Mouse (Mus musculus) G1E (cell line): ENCODE measurements around the gene Hspb2. TPM values are rescaled to one million over a fixed set of nuclear protein-coding genes. Genes with fewer than 3 reads are reported as not detected.

Experiments
- ATAC-seq: 2 replicates; pipeline ENCODE4 v1.8.0; 2016; ENCODE audit warnings: mild to moderate bottlenecking; ENCODE audit not compliant: insufficient number of reproducible peaks, poor library complexity, low FRiP score, severe bottlenecking; ENCODE audit errors: extremely low read depth
- DNase-seq: peaks from one replicate; pipeline ENCODE4 v3.0.0; 2012; ENCODE audit warnings: low spot score
- H3K27me3 ChIP-seq: 2 replicates; pipeline ENCODE4 v1.6.1; 2012; ENCODE audit warnings: mild to moderate bottlenecking, low read length, inconsistent platforms; ENCODE audit not compliant: insufficient read depth
- H3K36me3 ChIP-seq: replicated peaks from 2 replicates; pipeline ENCODE3; 2012; ENCODE audit warnings: mild to moderate bottlenecking, inconsistent platforms
- H3K4me1 ChIP-seq: 2 replicates; pipeline ENCODE4 v1.6.1; 2012; ENCODE audit warnings: low read depth, low read length, inconsistent platforms, mixed read lengths; ENCODE audit not compliant: insufficient read depth
- H3K4me3 ChIP-seq: 2 replicates; pipeline ENCODE4 v1.5.1; 2012; ENCODE audit warnings: low read depth, mild to moderate bottlenecking, inconsistent platforms, low read length, moderate library complexity, mixed read lengths
- H3K9me3 ChIP-seq: replicated peaks from 2 replicates; pipeline ENCODE4 v1.6.1; 2012; ENCODE audit warnings: inconsistent platforms
- CTCF ChIP-seq: IDR thresholded peaks from 2 replicates; pipeline ENCODE4 v1.5.1; 2012; ENCODE audit warnings: low read depth, low read length, inconsistent platforms, mixed read lengths
- GATA1 ChIP-seq: IDR thresholded peaks from 2 replicates; pipeline ENCODE4 v1.6.1; 2012; ENCODE audit warnings: borderline replicate concordance, low read length, inconsistent platforms, mixed read lengths
- GATA2 ChIP-seq: IDR thresholded peaks from 2 replicates; pipeline ENCODE4 v1.6.1; 2012; ENCODE audit warnings: low read depth, low read length, inconsistent platforms, borderline replicate concordance
- POLR2AphosphoS5 ChIP-seq: IDR thresholded peaks from 2 replicates; pipeline ENCODE4 v1.6.1; 2012; ENCODE audit warnings: low read depth, low read length, inconsistent platforms; ENCODE audit not compliant: insufficient replicate concordance
- TAL1 ChIP-seq: conservative IDR thresholded peaks from 2 replicates; pipeline ENCODE4 v1.6.1; 2012; ENCODE audit warnings: low read depth, low read length, inconsistent platforms, mixed read lengths
- polyA plus RNA-seq: library from polyadenylated mRNA; stranded (reverse); fragments of >175 nt; gene quantifications from 2 replicates; pipeline ENCODE4 v1.2.3, GENCODE M21; 2012
- total RNA-seq, 2 experiments: library from RNA; stranded (forward) in 1 of 2; stranded (reverse) in 1 of 2; fragments of 200-1000 nt in 1 of 2; fragments of >200 nt in 1 of 2; fragmentation: Nextera tagmentation in 1 of 2; gene quantifications; 2 replicates each; pipeline ENCODE4 v1.2.3; 2014 to 2017

The Hspb2 gene
- total and polyA plus RNA-seq, 3 experiments: not detected

DNA sequence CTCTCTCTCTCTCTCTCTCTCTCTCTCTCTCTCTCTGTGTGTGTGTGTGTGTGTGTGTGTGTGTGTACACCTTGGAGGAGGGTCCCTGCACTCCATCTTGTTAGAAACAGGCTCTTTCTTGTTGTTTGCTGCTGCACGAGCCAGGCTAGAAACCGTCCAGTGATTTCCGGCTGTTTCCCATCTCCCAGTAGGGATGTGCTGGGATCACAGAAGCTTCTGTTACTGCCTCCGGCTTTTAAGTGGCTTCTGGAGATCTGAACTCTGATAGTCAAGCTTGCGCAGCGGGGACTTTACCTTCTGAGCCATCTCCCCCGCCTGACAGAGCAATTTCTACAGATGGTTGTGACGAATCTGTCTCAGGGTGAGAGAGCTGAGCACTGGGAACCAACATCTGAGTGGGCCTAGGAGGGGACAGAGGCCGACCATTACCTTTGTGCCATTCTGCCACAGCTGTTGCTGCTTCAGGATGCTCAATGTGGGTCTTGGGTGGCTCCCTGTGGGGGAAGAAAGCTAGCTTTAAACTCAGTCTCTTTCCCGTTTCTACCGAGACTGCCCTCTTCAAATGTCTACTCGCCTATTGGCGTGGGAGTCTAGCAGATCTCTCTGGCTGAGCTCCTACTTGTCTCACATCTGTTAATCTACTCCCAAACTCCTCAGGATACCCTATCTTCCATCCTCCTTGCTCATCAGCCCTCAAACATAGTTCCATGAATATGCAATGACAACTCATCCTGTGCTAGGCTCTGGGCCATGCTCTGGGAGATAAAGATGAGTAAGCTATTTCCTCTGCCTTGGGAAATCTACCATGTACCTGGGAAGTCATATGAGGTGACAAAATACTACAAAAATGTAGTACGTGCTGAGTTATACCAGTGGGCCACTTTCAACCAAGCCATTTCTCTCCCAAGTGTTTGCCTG is 11.0 kb downstream of the Hspb2 start:
- Histone ChIP-seq H3K9me3 (no peaks in the 10 kb centered on the region), H3K36me3 (no peaks in the 10 kb centered on the region), H3K4me3 (no peak overlapping the region), H3K27me3 (peaks cover 46% of the 10 kb centered on the region), H3K4me1 (peaks cover 6% of the 10 kb centered on the region)
- TF ChIP-seq GATA1 (no peak), TAL1 (no peak), CTCF (no peak), GATA2 (no peak), POLR2AphosphoS5 (no peak)
- ATAC-seq (no peak), DNase-seq (no peak)

DNA sequence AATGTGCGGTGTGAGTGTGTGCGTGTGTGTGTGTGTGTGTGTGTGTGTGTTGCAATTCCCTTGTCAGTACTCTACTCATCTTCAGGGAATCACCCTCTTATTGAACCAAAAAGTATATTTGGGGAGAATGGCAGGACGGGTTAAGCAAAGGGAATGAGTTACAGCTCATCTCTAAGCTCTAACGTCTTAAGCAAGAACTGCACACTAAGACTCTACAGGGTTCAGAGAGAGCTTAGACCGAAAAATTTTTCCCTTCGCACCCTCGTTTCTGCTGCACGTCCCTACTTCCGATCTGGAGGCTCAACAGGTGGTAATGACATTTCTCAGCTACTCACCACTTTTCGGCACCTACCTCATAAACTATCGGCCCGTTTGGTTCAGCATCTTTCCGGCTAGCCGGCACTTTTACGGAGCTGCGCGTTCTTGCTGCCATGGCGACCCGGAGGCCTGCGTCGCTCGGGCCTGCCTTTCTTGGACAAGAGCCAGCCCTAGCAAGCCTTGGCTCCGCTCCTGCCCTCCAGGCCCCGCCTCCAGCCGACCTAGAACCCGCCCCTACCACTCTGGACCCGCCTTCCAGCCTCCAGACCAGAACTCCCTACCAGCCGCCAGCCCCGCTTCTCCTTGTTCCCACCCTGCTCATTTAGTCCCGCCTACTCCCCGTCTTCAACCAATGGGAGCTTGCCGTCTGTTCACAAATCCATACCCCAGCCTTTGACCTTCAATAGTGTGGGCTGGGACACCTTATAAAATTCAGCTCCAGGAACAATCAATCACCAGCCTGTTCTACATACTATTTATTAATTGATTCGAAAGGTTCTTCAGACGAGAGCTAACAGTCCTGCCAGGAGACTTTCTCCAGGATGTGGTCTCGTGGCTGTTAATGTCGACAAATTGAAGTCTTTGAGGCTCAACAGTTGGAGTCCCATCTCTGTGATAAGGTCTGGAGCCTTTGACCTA is 13.0 kb downstream of the Hspb2 start, which contains the start of gene Dixdc1:
Dixdc1 (minus strand) TSS at position 604 of the 957 bp plus-strand sequence.
- H3K9me3 ChIP-seq: no peaks in the 10 kb centered on the region
- no peak for DNase-seq
- peak within 1 kb of the TSS; percentile 34; the same call in 1 of the 2 replicates for H3K4me3 ChIP-seq
- H3K27me3 ChIP-seq: peaks cover 39% of the 10 kb centered on the region
- peaks cover 5% of the 10 kb centered on the region for H3K4me1 ChIP-seq
- TF ChIP-seq TAL1 (no peak), CTCF (no peak), POLR2AphosphoS5 (no peak), GATA1 (no peak), GATA2 (no peak)
- H3K36me3 ChIP-seq: no peaks in the 10 kb centered on the region
- ATAC-seq: no peak

DNA sequence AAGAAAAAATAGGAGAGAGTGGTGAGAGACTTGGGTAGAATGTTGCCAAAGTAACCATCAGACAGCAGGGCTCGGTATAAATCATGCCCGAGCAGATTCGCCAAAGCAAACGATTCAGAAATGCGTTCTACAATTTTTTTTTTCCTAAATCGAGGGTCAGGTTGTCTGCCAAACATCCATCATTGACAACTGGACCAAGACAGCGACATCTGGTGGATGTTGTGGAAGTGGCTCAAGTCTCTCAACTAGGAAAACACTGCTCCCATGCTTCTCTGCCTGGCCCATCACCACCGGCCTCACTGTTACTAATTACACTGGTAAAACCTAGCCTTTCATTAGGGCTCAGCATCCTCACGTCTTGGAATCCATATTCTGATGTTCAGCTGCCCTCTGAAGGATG is 17.2 kb downstream of the Hspb2 start:
- DNase-seq (peak; percentile 26), ATAC-seq (no peak)
- Histone ChIP-seq H3K4me3 (no peak overlapping the region), H3K36me3 (no peaks in the 10 kb centered on the region), H3K4me1 (peaks cover 5% of the 10 kb centered on the region), H3K27me3 (peaks cover 24% of the 10 kb centered on the region), H3K9me3 (no peaks in the 10 kb centered on the region)
- TF ChIP-seq CTCF: peak; percentile 60
- no peak for TF ChIP-seq GATA1

DNA sequence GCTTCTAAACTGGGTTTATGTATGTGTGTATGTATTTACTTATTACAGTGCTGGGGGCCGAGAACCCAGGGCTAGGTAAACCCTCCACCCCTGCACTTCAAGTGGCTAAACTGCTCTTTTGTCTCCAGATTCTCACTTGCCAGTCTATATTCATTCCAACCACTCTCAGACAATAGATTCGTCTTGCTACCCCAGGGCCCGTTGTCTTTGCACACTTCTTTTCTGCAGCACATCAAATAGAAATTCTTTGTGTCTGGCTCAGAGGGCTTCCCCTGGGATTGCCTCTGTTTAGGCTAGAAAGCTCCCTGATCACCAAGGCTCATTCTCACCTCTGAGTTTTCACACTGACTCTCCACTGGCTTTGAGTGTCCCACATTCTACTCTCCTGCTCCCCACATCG is 19.6 kb downstream of the Hspb2 start:
- no peak for TF ChIP-seq GATA1
- TF ChIP-seq GATA2: no peak
- TF ChIP-seq POLR2AphosphoS5: no peak
- TF ChIP-seq TAL1: no peak
- no peak for TF ChIP-seq CTCF
- H3K36me3 ChIP-seq: no peaks in the 10 kb centered on the region
- H3K9me3 ChIP-seq: no peaks in the 10 kb centered on the region
- peaks cover 20% of the 10 kb centered on the region for H3K27me3 ChIP-seq
- no peak for ATAC-seq
- no peak for DNase-seq
- H3K4me3 ChIP-seq: no peak overlapping the region
- H3K4me1 ChIP-seq: no peaks in the 10 kb centered on the region; the same call in 1 of the 2 replicates

DNA sequence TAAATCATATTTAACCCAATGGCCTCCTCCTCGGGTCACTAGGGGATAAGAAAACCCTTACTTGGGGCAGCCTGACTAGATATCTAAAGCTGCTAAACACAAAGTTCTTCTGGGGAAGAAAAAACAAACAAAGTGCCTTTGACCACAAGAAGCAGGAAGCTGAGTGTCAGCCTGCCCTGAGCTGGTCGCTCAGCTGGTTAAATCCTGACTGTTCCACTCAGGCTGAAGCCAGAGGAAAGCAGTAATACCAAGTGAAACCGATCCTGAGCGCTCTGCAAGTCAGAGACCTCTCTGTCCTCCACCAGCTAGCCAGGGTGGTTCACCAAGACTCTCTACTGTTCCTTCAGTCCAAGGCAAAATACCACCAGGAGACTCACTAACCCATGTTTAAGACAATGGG is 22.6 kb downstream of the Hspb2 start:
- Histone ChIP-seq H3K36me3 (no peaks in the 10 kb centered on the region), H3K27me3 (peaks cover 34% of the 10 kb centered on the region), H3K9me3 (no peaks in the 10 kb centered on the region), H3K4me3 (no peak overlapping the region), H3K4me1 (no peaks in the 10 kb centered on the region; the same call in 1 of the 2 replicates)
- no peak for TF ChIP-seq TAL1
- ATAC-seq (no peak), DNase-seq (no peak)
